Mouse (Mus musculus) heart, postnatal 14 days (tissue): ENCODE results near the gene Tdg. TPM values are rescaled to one million over a fixed set of nuclear protein-coding genes. Genes with fewer than 3 reads are reported as not detected.

Experiments
- total RNA-seq, 2 experiments: library from RNA; stranded (reverse); gene quantifications; 2 replicates each; pipeline ENCODE4 v1.2.3; 2021

Gene Tdg
- total RNA-seq, 2 experiments from 2014 or later: 22.9 to 23.8 TPM

Other genes starting within 250 kb of the Tdg start
- not detected for gene Gm1553, start 137.2 kb upstream of the Tdg start, total RNA-seq
- 10 to 100 TPM; 20.5 to 25.0 TPM for gene 1190007I07Rik, start 6.6 kb upstream of the Tdg start, total RNA-seq
- gene Glt8d2, start 60.8 kb downstream of the Tdg start, total RNA-seq: 1 to 10 TPM; 3.0 to 4.7 TPM
- gene Hcfc2, start 66.3 kb downstream of the Tdg start, total RNA-seq: 10 to 100 TPM; 32.9 to 33.8 TPM
- 10 to 100 TPM; 14.6 to 15.2 TPM for gene Nfyb, start 134.3 kb downstream of the Tdg start, total RNA-seq
- gene Txnrd1, start 204.1 kb downstream of the Tdg start, total RNA-seq: 10 to 100 TPM; 41.5 to 43.9 TPM
- 1 to 10 TPM; 1.1 to 1.3 TPM for gene Eid3, start 236.8 kb downstream of the Tdg start, total RNA-seq